Mouse (Mus musculus) urinary bladder, adult 18-20 months (tissue): Measurements from ENCODE around the gene Il12rb2.

ENCODE experiments used
- DNase-seq, 2 experiments: peaks; one replicate each; pipeline ENCODE4 v3.0.0; 2022; ENCODE audit warnings: low spot score in 2 of 2, mixed read lengths in 2 of 2

Il12rb2 gene

GRCm38 (mm10) chr6:67292042-67292623, 83.9 kb downstream of the Il12rb2 start:
- no peak for DNase-seq

DNA sequence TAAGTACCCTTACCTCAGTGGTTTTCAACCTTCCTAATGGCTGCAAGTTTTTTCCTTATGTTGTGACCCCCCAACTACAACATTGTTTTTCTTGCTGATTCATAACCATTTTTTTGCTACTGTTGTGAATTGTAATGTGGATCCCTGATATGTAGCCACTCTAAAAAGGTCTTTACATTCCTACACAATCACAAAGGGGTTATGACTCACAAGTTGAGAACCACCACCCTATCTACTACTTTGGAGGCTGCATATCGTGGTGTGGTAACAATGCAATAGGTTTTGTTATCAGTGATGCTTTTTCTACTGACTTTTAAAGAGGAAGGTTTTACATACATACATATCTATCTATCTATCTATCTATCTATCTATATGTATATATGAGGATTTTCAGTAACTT, 93.1 kb downstream of the Il12rb2 start:
- no peak for DNase-seq

- DNase-seq: no peak
Measured at GRCm38 (mm10) chr6:67281614-67282197, 94.3 kb downstream of the Il12rb2 start.

DNA sequence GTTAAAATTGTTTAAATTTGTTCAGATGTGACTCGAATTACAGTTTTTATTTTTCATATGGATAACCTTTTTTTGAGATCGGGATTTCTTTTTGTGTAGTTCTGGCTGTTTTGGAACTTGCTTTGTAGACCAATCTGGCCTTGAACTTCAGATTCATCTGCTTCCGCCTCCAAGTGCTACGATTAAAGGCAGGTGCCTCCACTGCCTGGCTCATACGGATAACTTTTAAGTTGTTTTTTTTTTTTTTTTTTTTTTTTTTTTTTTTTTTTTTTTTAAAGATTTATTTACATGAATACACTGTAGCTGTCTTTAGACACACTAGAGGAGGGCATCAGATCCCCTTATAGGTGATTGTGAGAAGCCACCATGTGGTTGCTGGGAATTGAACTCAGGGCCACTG, 98.0 kb downstream of the Il12rb2 start:
- no peak for DNase-seq

GRCm38 (mm10) chr6:67269459-67269858, 106.5 kb downstream of the Il12rb2 start:
- no peak for DNase-seq

DNA sequence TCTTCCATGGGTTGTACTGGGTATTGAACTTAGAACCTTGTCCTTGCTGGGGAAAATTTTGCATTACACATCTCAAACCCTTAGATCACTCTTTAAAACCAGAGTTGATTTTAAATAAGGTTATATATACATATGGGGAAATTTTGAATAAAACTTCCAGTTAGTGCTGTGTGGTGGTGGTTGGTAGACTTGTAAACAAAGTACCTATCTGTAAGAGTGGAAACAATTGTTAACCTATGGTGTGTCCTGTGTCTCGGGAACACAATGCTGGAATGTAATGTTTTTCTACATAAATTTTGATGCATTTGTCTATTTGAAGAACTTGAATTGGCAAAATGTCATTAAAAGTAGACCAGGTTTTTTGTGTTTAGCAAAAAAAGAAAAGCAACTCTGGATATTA, 107.0 kb downstream of the Il12rb2 start:
- no peak for DNase-seq

DNA sequence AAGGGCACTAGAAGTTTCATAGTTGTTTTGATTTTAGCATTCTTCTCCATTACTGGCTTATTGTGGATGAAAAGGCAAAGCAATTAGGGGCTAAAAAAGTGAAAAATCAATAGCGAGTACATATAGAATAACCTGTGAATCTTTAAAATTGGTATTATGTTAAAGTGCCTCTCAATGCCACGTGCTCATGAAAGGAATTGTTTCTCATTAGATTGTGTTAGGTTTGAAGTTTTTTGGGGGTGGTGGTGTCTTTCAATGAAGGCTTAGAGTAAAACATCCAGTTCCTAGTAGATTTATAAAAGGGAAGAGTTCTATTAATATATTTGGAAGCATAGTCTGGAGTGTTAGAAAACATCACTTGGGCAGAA, 107.8 kb downstream of the Il12rb2 start:
- DNase-seq: no peak

DNA sequence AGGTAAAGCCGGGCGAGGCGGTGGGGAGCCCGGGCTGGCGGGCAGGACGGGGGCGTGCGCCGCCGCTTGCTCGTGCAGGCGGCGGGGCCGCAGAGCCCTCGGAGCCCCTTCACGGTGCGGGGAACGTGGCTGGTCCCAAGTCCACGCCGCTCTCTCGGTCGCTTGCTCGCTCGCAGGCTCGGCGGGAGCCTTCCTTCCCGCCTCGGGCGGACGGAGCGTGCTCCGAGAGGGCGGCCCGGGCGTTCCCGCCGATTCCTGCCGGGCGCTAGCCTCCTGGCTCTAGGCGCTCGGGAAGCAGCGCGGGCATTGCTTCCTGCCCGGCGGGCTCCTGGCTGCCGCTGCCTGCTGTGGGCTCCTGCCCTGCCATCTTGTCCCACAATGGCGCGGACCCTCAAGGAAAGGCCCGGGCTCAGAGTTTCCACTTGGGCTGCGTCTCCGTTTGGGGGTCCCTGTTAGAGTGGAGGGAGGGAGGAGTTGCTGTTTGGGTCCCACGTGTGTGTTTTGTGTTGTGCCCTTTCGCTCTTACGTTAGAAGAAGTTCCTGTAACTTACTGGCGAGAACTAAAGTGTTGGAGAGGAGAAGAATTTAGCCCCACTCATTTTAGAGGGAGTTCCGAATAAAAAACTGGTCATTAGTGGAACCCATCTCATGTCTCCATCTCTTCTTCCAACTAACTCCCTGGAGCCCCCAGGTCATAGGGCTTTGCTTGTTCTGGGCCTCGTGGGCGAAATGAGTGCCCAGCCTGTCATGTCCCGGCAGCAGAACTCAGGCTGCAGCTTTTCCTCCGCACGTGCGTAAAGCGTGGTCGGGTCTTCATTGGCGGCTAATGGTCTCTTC, 108.4 kb downstream of the Il12rb2 start:
- DNase-seq: peak in 1 of 2 experiments; percentile 18

- peak; percentile 92 to 96 for DNase-seq
Measured at GRCm38 (mm10) chr6:67266664-67267407, 109.2 kb downstream of the Il12rb2 start.

- peak in 1 of 2 experiments; percentile 28 for DNase-seq
Measured at GRCm38 (mm10) chr6:67266159-67266657, 109.8 kb downstream of the Il12rb2 start.

GRCm38 (mm10) chr6:67264935-67265334, 111.1 kb downstream of the Il12rb2 start:
- no peak for DNase-seq

DNA sequence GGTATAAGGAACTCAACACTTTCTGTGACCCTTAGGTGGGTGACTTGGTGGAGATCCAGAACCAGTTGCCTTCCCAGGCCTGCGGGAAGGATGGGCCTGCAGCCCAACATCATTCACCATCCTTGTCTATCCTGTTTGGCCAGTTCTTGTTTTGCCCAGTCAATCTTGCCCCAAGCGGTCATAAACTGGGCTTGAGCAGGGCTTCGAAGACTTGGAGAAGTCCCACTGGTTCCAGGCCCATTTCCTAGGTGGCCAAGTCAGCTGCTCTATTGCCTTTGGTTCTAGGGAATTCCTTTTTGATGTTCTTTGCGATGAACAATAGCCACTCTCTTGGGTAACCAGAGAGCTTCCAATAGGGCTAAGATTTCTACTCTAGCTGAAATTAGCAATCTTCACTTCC, 124.9 kb downstream of the Il12rb2 start:
- no peak for DNase-seq

- no peak for DNase-seq
Measured at GRCm38 (mm10) chr6:67244451-67244850, 131.5 kb downstream of the Il12rb2 start.

DNA sequence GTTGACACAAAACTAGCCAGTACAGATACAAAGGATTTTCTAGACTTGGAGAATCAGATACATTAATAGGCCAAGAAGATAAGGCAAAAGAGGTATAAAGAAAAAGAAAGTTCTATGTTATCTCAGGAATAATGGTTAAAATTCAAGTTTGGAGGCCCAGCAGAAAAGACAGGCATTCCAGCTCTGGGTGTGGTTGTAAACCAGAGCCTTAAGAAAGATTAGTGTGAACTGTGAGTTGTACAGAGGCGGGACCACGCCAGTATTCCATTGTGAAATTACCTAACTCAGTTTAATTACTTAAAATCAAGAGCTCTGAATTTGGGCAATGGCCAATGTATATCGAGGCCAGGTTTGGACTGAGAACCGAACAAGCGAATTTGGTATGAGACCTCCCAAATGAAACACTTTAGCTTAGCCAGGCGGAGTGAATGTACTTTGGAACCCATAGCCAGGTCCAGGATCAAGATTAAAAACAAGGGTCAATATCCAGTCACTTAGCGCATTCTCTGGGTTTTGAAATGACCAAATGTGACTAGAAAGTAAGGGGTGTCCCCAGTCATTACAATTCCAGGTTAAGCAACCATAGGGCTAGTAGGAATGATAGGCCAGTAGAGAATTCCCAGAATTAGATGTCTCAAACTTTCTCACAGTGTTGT, 132.1 kb downstream of the Il12rb2 start:
- no peak for DNase-seq
